Mouse (Mus musculus) MEL (cell line): ENCODE data around the gene Bsn. TPM values are rescaled to one million over a fixed set of nuclear protein-coding genes. Genes with fewer than 3 reads are reported as not detected.

ENCODE experiments used
- DNase-seq: peaks from one replicate; pipeline ENCODE4 v3.0.0; 2011; ENCODE audit warnings: low read depth, low spot score
- H3K27ac ChIP-seq: 2 replicates; pipeline ENCODE4 v1.5.1; 2012; ENCODE audit warnings: low read depth, mild to moderate bottlenecking, control low read depth, low read length, moderate library complexity; ENCODE audit not compliant: control insufficient read depth
- H3K27me3 ChIP-seq, 2 experiments: fragments of 150-350 bp in 1 of 2; sonication (generic) in 1 of 2; 2 replicates each; pipeline ENCODE4 v1.6.1; 2012; ENCODE audit warnings: low read length in 2 of 2, mild to moderate bottlenecking in 2 of 2, improper control_type of control experiment in 1 of 2, moderate library complexity in 1 of 2; ENCODE audit not compliant: insufficient read depth in 2 of 2, control insufficient read depth in 1 of 2
- H3K36me3 ChIP-seq, 2 experiments: 2 replicates each; pipeline ENCODE4 v1.6.1; 2012 to 2014; ENCODE audit warnings: low read length in 2 of 2, improper control_type of control experiment in 1 of 2, inconsistent platforms in 1 of 2, mild to moderate bottlenecking in 1 of 2; ENCODE audit not compliant: insufficient read depth in 2 of 2, control insufficient read depth in 1 of 2
- H3K4me1 ChIP-seq, 2 experiments: fragments of 150-350 bp in 1 of 2; sonication (generic) in 1 of 2; 2 replicates each; pipeline ENCODE4 v1.6.1; 2012; ENCODE audit warnings: low read length in 2 of 2, improper control_type of control experiment in 1 of 2, mild to moderate bottlenecking in 1 of 2; ENCODE audit not compliant: insufficient read depth in 2 of 2, control insufficient read depth in 1 of 2
- H3K4me3 ChIP-seq, 2 experiments: fragments of 150-350 bp in 1 of 2; sonication (generic) in 1 of 2; 2 replicates each; pipeline ENCODE4 v1.5.1; 2012; ENCODE audit warnings: low read depth in 2 of 2, low read length in 2 of 2, mild to moderate bottlenecking in 2 of 2, moderate library complexity in 2 of 2, control low read depth in 1 of 2, improper control_type of control experiment in 1 of 2; ENCODE audit not compliant: control insufficient read depth in 1 of 2, insufficient read depth in 1 of 2
- H3K79me2 ChIP-seq: 2 replicates; pipeline ENCODE4 v1.6.1; 2012; ENCODE audit warnings: mild to moderate bottlenecking, low read length, moderate library complexity; ENCODE audit not compliant: control insufficient read depth, poor library complexity, insufficient read depth
- H3K9ac ChIP-seq: 2 replicates; pipeline ENCODE4 v1.6.1; 2012; ENCODE audit warnings: low read depth, mild to moderate bottlenecking, control low read depth, low read length, moderate library complexity; ENCODE audit not compliant: control insufficient read depth, poor library complexity, severe bottlenecking
- H3K9me3 ChIP-seq: fragments of 150-350 bp; sonication (generic); replicated peaks from 2 replicates; pipeline ENCODE4 v1.6.1; 2012; ENCODE audit warnings: mild to moderate bottlenecking, low read length, improper control_type of control experiment, moderate library complexity; ENCODE audit not compliant: insufficient read depth
- BHLHE40 ChIP-seq: IDR thresholded peaks from 2 replicates; pipeline ENCODE4 v1.6.1; 2012; ENCODE audit warnings: low read depth, mild to moderate bottlenecking, inconsistent platforms, low read length, improper control_type of control experiment, borderline replicate concordance
- CHD1 ChIP-seq: IDR thresholded peaks from 2 replicates; pipeline ENCODE4 v1.6.1; 2012; ENCODE audit warnings: low read depth, mild to moderate bottlenecking, inconsistent platforms, low read length, improper control_type of control experiment
- CTCF ChIP-seq, 3 experiments: IDR thresholded peaks in 2 of 3; conservative IDR thresholded peaks in 1 of 3; 2 replicates each; pipeline ENCODE4 v1.5.1; 2011 to 2012; ENCODE audit warnings: low read length in 3 of 3, low read depth in 2 of 3, mild to moderate bottlenecking in 2 of 3, improper control_type of control experiment in 1 of 3, inconsistent platforms in 1 of 3, mixed read lengths in 1 of 3, moderate library complexity in 1 of 3; ENCODE audit not compliant: control insufficient read depth in 1 of 3, insufficient read depth in 1 of 3, poor library complexity in 1 of 3, severe bottlenecking in 1 of 3
- E2F4 ChIP-seq: IDR thresholded peaks from 2 replicates; pipeline ENCODE4 v1.6.1; 2011; ENCODE audit warnings: low read depth, low read length, improper control_type of control experiment, borderline replicate concordance
- EP300 ChIP-seq, 2 experiments: IDR thresholded peaks; 2 replicates each; pipeline ENCODE4 v1.6.1; 2011; ENCODE audit warnings: improper control_type of control experiment in 2 of 2, low read length in 2 of 2, low read depth in 1 of 2, mild to moderate bottlenecking in 1 of 2
- GATA1 ChIP-seq: IDR thresholded peaks from 2 replicates; pipeline ENCODE4 v1.6.1; 2011; ENCODE audit warnings: low read depth, low read length, improper control_type of control experiment
- JUND ChIP-seq: IDR thresholded peaks from 2 replicates; pipeline ENCODE4 v1.6.1; 2011; ENCODE audit warnings: low read depth, mild to moderate bottlenecking, improper control_type of control experiment, low read length
- MAFK ChIP-seq: IDR thresholded peaks from 2 replicates; pipeline ENCODE4 v1.6.1; 2011; ENCODE audit warnings: low read depth, mild to moderate bottlenecking, low read length, improper control_type of control experiment, borderline replicate concordance
- NELFE ChIP-seq: IDR thresholded peaks from 2 replicates; pipeline ENCODE4 v1.6.1; 2011; ENCODE audit warnings: low read depth, low read length, improper control_type of control experiment
- NRF1 ChIP-seq: IDR thresholded peaks from 2 replicates; pipeline ENCODE4 v1.6.1; 2014; ENCODE audit warnings: low read depth, mild to moderate bottlenecking, inconsistent platforms, low read length, improper control_type of control experiment, moderate library complexity; ENCODE audit not compliant: poor library complexity, insufficient read depth, severe bottlenecking
- POLR2A ChIP-seq, 2 experiments: IDR thresholded peaks; 2 replicates each; pipeline ENCODE4 v1.6.1; 2011 to 2012; ENCODE audit warnings: low read length in 2 of 2, mild to moderate bottlenecking in 2 of 2, control low read depth in 1 of 2, improper control_type of control experiment in 1 of 2, low read depth in 1 of 2, moderate library complexity in 1 of 2; ENCODE audit not compliant: control insufficient read depth in 1 of 2, insufficient read depth in 1 of 2, poor library complexity in 1 of 2
- POLR2AphosphoS2 ChIP-seq: IDR thresholded peaks from 2 replicates; pipeline ENCODE4 v1.6.1; 2011; ENCODE audit warnings: low read length, improper control_type of control experiment
- RAD21 ChIP-seq: IDR thresholded peaks from 2 replicates; pipeline ENCODE4 v1.6.1; 2011; ENCODE audit warnings: mild to moderate bottlenecking, low read depth, low read length, improper control_type of control experiment
- SIN3A ChIP-seq: IDR thresholded peaks from 2 replicates; pipeline ENCODE4 v1.6.1; 2012; ENCODE audit warnings: low read length, improper control_type of control experiment, inconsistent platforms
- SMC3 ChIP-seq: IDR thresholded peaks from 2 replicates; pipeline ENCODE4 v1.6.1; 2011; ENCODE audit warnings: low read depth, low read length, improper control_type of control experiment
- TAL1 ChIP-seq: IDR thresholded peaks from 2 replicates; pipeline ENCODE4 v1.6.1; 2012; ENCODE audit warnings: mild to moderate bottlenecking, inconsistent platforms, low read length, moderate library complexity, mixed read lengths
- ZC3H11A ChIP-seq: IDR thresholded peaks from 2 replicates; pipeline ENCODE4 v1.6.1; 2012; ENCODE audit warnings: low read depth, mild to moderate bottlenecking, inconsistent platforms, low read length, improper control_type of control experiment
- ZMIZ1 ChIP-seq: IDR thresholded peaks from 2 replicates; pipeline ENCODE4 v1.6.1; 2012; ENCODE audit warnings: low read depth, mild to moderate bottlenecking, inconsistent platforms, low read length, improper control_type of control experiment, moderate library complexity
- polyA plus RNA-seq, 2 experiments: library from polyadenylated mRNA; stranded (reverse) in 1 of 2; unstranded in 1 of 2; fragments of >175 nt in 1 of 2; fragments of >200 nt in 1 of 2; gene quantifications; 2 replicates each; pipeline versions ENCODE4 v1.2.1 to v1.2.4; 2012; ENCODE audit warnings: low replicate concordance in 2 of 2, low read depth in 1 of 2; ENCODE audit not compliant: insufficient read length in 2 of 2, insufficient read depth in 1 of 2, missing spikeins in 1 of 2
- total RNA-seq: library from RNA; depleted of rRNA; stranded (reverse); fragments of 300-350 nt; gene quantifications from 2 replicates; pipeline ENCODE4 v1.2.3, GENCODE M21; 2012; rRNA removed

The Bsn gene
- total RNA-seq (2.7 and 3.5 TPM in 2 replicates), polyA plus RNA-seq (1 to 10 TPM in 1 of 2 experiments, not detected in 1; 5.6 TPM)

- Histone ChIP-seq H3K36me3 (no peaks in the 10 kb centered on the region), H3K27me3 (peaks cover 4 to 8% of the 10 kb centered on the region in 2 experiments; a peak in 3 of 4 replicates), H3K9ac (no peak within 1 kb of the TSS), H3K27ac (no peak within 1 kb of the TSS), H3K4me1 (no peaks in the 10 kb centered on the region), H3K9me3 (no peaks in the 10 kb centered on the region), H3K79me2 (no peaks in the 10 kb centered on the region), H3K4me3 (no peak within 1 kb of the TSS)
- no peak for TF ChIP-seq NRF1
- DNase-seq: no peak
Measured at GRCm38 (mm10) chr9:108189787-108190679, at the start of gene Bsn. Gene Bsn, minus strand, starts transcription at chr9:108190384.

- Histone ChIP-seq H3K36me3 (peaks cover 0 to 8% of the 10 kb centered on the region in 2 experiments; a peak in 2 of 4 replicates), H3K79me2 (no peaks in the 10 kb centered on the region), H3K27me3 (no peaks in the 10 kb centered on the region), H3K9me3 (no peaks in the 10 kb centered on the region), H3K4me3 (no peak overlapping the region), H3K9ac (no peak overlapping the region), H3K27ac (no peak overlapping the region), H3K4me1 (peaks cover 5 to 7% of the 10 kb centered on the region in 2 experiments)
- no peak for TF ChIP-seq JUND
- TF ChIP-seq CHD1: no peak
- no peak for TF ChIP-seq TAL1
- TF ChIP-seq SIN3A: no peak
- TF ChIP-seq ZC3H11A: no peak
- TF ChIP-seq NELFE: no peak
- TF ChIP-seq GATA1: no peak
- TF ChIP-seq MAFK: no peak
- no peak for TF ChIP-seq BHLHE40
- TF ChIP-seq NRF1: no peak
- TF ChIP-seq POLR2A (IDR thresholded peaks at IDR 0.05; ENCODE audit: control insufficient read depth in 1 of 2, insufficient read depth in 1 of 2, low read depth in 1 of 2, low read length in 2 of 2, poor library complexity in 1 of 2): no peak
- no peak for TF ChIP-seq EP300 (IDR thresholded peaks at IDR 0.05; ENCODE audit: low read depth in 1 of 2, low read length in 2 of 2)
- TF ChIP-seq RAD21: no peak
- no peak for TF ChIP-seq POLR2AphosphoS2
- no peak for TF ChIP-seq ZMIZ1
- TF ChIP-seq CTCF (IDR thresholded peaks at IDR 0.05 in 2 of 3, conservative IDR thresholded peaks at IDR 0.05 in 1 of 3; ENCODE audit: control insufficient read depth in 1 of 3, insufficient read depth in 1 of 3, low read depth in 2 of 3, low read length in 3 of 3, poor library complexity in 1 of 3, severe bottlenecking in 1 of 3): no peak
- no peak for TF ChIP-seq SMC3
- no peak for TF ChIP-seq E2F4
- DNase-seq: no peak
Measured at GRCm38 (mm10) chr9:108239951-108240350, 49.8 kb upstream of the Bsn start.
